Mouse (Mus musculus): ENCODE data around the gene Mypn.

DNA sequence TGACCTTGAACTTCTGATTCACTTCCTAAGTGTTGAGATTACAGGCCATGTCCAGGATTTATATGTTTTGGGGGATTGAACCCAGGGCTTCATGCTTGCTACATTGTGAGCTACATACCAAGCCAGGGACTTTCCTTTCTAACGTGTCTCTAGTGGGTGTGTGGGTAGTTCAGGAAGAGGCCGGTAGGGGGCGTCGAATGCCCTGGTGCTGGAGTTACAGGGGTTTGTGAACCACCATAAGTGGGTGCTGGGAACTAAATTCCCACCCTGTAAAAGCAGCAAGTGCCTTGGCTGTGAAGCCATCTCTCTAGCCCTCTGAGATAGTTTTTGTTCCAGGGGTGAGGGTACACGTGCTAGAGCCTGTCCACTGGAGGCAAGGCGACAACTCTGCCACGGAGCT, 73.3 kb downstream of the Mypn start:
- no peak for TF ChIP-seq CTCF (IDR thresholded peaks at IDR 0.05; ENCODE audit: insufficient read depth, low read length)
- TF ChIP-seq POLR2A (IDR thresholded peaks at IDR 0.05; ENCODE audit: borderline replicate concordance, extremely low read depth, low read depth, low read length) = no peak

Data from lung, adult 2 months (tissue).